Mouse (Mus musculus): Measurements from ENCODE around the gene Mctp2.
A peak's percentile ranks its signal among the peaks of the same experiment; 100 is the strongest.

Gene Mctp2

DNA sequence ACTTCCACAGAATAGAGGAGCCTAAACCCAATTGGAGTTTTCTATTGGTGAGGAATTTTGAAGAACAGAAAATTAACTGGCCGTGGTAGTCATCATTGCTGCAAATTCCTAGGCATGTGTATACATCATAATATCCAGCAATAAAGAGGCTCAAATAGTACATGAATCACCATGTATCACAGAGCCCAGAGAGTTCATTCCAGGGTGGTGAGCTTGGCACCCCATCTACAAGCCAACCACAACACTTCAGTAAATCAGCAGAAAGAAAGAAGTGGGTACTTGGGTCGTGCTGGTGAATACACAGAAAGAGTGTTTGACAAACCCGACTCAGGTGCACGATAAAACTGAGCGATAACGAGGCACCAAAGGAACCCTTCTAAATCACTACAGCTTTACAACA, 207.8 kb downstream of the Mctp2 start:
- DNase-seq (ENCODE audit: extremely low spot score, low read depth, low spot score): no peak

DNA sequence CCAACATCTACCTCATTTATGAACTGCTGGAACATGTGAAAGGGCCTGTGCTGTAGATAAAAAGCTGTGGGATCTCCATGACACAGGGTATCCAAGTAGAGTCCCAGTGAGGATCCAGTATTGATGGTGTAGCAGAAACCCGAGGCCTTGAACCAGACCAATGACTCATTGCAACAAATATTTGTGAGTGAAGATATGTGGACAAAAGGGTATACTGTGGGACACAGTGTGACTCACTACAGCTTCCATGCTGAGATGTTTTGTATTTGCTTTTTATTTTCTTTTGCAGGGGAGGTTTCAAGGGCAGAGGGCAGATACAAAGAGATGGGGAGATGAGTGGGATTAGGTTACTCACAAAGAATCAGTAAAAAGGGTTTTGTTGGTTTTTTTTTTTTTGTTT, 209.4 kb downstream of the Mctp2 start:
- no peak for DNase-seq (ENCODE audit: extremely low spot score, low read depth, low spot score)

DNA sequence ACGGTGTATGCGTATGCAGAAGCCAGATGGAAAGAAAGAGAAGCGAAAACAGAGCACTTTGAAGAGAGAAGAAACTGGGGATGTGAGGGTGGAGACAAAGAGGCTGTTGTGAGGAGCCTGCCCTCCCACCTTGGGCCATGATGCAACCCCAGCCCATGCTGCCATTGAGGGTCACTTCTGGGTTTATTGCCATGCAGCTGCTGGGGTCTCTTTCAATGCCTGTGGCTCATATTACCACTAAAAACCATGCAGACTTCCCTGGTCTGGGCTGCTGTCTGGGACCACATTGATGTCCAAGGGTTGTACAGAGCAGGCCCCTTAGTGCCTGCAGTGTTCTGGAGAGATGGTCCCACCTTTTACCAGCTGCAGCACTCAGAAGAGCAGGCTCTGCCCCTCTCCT, 210.0 kb downstream of the Mctp2 start:
- DNase-seq (ENCODE audit: extremely low spot score, low read depth, low spot score): peak; percentile 8

DNA sequence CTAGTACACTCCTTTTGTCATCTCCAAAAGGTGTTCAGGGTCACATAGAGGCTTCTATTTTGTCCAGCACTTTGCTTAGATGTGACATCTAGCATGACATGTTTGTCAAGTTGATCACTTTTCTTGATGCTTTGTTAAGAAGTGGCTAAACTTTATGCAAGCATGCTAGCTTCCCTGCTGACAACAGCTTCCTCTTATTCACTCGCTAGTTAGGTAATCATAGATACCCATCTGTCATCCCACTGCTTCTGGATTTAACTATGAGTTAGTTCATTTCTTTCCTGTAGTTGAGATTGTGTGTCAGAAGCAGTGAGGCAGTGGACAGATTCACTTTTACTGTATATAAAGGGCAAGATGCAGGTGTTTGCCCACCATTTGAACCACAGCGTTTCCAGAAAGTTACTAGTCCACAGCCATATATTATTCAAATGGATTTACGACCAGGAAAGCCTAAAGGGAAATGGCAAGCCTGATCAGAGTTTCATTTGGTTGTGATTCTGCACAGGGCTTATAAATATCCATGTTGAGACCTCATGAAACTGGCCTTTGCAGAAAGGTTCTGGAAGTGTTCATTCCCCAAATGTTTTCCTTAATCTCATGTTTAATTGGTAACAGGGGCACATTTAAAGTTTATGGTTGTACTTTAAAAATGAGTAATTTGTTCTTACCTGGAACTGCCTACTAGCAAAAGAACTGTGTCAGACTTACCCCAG, 216.8 kb downstream of the Mctp2 start:
- peak; percentile 44 for DNase-seq (ENCODE audit: extremely low spot score, low read depth, low spot score)

DNA sequence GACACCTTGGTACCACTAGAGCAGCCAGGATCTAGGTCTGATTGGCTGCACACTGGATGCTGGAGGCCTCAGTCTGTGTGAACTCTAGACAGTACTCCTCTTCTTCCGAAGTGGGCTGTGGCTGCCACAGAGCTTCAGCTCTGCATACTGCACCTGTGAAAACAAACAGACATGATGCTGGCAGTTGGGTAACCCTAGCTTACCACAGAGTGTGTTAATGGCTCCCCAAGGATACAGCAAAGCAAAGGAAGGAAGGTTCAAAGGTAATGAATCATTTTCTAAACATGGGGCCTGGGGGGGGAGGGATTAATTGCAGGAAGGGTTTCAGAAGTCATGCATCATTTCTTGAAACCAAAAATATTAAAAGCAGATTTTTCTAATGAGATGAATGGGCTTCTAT, 225.7 kb downstream of the Mctp2 start:
- DNase-seq (ENCODE audit: extremely low spot score, low read depth, low spot score): no peak

DNA sequence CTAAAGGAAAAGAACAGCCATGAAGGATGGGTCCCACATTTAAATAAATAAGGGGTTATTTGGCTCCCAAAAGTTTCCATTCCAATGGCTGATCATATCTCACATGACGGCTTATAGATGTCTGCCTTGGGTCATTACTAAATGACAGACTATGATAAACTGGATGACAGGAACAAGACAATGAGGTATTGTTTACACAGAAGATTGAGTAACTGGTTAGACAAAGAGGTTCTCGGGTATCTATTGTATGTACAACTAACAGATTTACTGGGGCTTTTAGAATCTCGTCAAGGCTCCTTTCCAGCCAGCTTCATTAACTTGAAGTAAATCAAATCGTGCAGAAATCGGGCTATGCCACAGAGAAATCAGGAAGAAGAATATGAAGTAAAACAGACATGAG, 227.5 kb downstream of the Mctp2 start:
- no peak for DNase-seq (ENCODE audit: extremely low spot score, low read depth, low spot score)

DNA sequence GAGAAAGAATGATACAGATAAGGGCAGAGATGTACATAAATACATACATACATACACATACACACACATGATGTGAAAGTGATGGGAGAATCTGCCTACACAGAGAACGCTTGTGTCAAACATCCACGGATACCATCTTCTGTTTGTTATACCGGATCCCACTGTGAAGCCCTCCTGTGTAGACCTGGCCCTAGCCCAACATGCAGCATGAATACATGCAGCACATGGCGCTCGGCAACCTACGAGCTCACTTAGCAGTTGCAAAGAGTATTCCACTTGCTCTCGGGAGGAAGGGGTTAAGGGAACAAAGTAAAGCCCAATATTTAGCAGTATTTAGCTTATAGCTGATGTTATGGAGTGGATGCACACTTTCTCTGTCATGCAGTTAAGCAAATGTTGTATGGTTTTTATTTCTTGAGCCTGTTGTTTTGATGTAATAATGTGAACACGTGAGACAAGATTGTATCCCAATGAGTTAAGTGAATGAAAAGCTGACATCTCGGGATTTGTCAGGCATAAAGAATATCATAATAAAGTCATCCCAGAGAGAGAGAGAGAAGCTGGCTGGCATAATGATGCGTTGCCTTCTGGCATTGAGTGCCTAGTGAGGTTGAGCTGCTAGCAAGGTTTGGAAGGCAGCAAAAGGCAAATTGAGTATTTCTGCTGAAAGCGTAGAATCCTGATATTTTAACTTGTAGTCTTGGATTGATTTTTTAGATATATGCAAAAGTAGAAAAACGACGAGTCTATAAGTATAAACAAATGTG, 234.8 kb downstream of the Mctp2 start:
- DNase-seq (ENCODE audit: extremely low spot score, low read depth, low spot score): no peak

DNA sequence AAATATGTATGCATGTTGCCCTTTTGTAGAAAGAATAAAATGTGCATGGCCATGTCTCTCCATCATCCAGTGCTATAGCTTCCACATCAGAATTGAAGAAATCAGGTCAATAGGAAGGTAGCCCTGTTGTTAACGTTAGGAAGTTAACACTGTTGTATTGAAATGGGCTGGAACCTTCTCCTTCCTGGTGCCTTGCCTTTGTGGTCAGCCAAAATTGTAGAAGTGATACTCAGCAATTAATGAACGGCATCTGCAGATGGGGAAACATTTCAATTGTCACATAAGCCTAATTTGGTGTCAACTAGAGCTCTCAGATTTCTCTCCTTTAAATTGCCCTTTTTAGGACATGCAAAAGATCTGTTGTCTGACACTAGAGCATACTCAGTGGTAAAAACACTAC, 238.0 kb downstream of the Mctp2 start:
- DNase-seq (ENCODE audit: extremely low spot score, low read depth, low spot score): no peak

DNA sequence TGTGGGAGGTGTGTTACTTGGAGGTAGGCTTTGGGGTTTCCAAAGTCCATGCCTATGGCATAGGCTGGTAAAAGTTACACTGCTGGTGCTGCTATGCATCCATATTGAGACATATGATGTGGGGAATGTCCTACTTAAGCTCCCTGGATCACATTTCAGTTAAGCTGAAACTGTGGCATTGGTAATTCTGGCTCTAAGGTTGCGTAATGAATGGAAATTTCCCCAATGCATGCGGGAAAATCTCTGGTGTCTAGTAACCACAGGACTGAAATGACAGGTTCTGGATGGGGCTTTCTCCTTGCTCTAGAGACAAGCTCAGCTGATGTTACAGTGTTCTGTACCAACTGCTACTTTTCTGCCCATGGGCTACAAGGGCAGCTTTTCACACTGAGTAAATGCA, 240.1 kb downstream of the Mctp2 start:
- no peak for DNase-seq (ENCODE audit: extremely low spot score, low read depth, low spot score)

DNA sequence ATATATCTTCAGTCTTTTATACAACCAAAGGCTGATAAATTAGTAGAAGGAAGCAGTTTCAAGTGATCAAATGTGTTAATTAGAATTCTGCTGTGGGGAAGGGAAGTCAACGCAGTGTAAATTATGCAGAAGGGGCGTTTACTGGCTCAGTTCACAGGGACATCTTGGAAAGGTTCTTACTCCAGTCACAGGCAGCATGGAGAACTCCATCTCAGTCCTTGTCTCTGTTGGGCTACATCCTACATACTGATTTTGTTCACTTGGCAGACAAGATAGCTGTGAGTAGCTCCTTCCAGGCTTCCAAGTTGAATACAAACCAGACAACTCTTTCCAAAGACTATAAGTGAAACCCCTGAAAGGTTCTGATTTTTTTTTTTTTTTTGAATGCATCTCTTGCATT, 254.6 kb downstream of the Mctp2 start:
- DNase-seq (ENCODE audit: extremely low spot score, low read depth, low spot score): no peak

DNA sequence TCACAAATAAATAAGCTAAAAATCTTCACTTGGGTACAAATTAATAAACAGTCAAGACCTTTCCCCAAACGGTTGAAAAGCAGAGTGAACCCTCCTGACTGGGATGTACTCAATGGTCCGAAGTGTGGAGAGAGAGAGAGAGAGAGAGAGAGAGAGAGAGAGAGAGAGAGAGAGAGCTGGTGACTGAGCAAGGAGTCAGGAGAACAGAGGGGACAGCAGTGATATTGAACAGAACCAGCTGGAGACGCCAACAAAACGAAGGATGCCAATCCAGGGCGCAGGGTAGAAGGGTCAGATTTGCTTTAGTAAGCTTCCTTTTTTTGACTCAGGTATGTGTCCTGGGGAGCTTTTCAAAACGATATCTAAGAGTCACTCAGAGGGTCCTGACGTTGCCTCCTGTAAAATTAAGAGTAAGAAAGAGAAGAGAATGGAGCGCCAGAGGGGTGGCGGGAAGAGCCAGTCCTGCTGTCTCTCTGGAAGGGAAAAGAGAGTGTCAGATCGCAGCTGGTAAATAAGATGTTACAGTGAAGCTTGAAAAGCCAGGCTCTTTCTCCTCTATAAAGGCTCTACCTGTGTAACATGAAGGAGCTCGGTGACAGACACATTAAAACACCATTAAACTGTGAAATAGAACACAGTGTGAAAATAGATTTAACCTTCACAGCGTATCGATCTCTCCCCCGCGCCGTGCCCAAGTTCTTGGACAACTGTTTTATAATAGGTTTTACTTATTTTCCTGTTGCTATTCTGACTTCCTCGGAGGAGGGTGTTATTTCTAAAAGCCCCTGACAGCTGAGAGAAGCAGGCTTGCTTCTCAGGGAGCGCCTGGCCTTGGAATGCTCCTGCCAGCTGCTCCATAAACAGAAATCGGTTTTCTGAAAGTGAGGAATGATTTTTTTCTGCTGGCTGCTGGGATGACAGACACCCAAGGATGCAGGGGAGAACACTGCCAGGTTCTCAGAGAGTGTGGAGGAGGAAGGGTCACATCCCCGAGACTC, 258.5 kb downstream of the Mctp2 start:
- DNase-seq (ENCODE audit: extremely low spot score, low read depth, low spot score): no peak
